13 mouse cellular contexts compared by ENCODE assay signal in the genomic region with DNA sequence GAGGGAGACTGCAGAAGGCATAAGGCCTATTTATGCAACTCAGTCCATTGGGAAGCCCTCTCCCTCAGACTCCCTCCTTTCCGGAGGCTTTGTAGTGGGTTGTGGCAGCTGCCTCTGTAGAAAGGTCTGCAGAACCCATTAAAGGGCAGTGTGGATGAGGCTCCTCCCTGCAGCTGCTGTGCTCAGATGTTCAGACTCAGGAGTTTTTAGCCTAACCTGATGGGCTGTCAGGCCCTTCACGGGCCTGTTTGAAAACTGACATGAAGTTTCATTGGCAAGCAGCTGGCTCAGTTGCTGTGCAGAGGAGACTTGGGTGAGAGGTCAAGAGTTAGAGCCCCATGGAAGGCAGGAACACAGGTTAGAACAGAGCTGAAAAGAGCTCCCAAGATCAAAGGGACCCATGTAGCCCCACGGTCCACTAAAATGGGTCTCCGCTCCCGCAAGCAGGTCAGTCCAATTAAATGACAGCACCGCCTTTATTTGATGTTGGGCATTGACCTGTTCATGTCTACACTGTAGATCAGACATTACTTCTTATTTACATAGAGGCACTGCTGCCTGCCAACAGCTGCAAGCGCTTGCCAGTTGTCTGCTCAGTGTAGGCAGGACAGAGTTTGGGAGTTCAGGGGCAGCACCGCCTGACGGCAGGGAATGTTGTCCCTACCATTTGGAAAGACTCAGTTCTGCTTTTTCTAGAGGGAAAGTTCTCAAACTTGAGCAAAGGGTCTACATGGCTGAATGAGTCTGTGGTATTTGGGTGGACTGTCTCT. TPM values are rescaled to one million over a fixed set of nuclear protein-coding genes. Genes with fewer than 3 reads are reported as not detected.
DNase-seq lines count a peak whose midpoint lies in the region; ATAC-seq and TF ChIP-seq lines count a peak whose summit lies in the region.
"Had no signal": no experiment of that assay in that cellular context is flagged by ENCODE, and none has a peak within 500 bp of the region (broad histone marks: within the 10 kb centered on the region; RNA-seq: fewer than 3 reads in every experiment).

No protein-coding gene starts in this region.

- H3K27ac ChIP-seq in kidney, embryonic 14.5 days (ENCODE audit: low read depth, low read length): no peak overlapping the region
- 0 out of 2 replicates have a peak overlapping the region, but pooled peaks have one; percentile 60 for H3K27ac ChIP-seq in embryonic facial prominence, embryonic 12.5 days
- H3K27ac ChIP-seq in neural tube, embryonic 11.5 days (ENCODE audit: low read depth, low read length): no peak overlapping the region
- H3K27ac ChIP-seq in forebrain, embryonic 13.5 days: no peak overlapping the region
- H3K27ac ChIP-seq: layer of hippocampus, adult 2 months had no signal

- H3K36me3 ChIP-seq in kidney, embryonic 14.5 days (ENCODE audit: control insufficient read depth, insufficient read depth, low read length): no peaks in the 10 kb centered on the region
- no peaks in the 10 kb centered on the region for H3K36me3 ChIP-seq in embryonic facial prominence, embryonic 12.5 days
- no peaks in the 10 kb centered on the region for H3K36me3 ChIP-seq in neural tube, embryonic 11.5 days (ENCODE audit: control insufficient read depth, insufficient read depth, low read length)
- no peaks in the 10 kb centered on the region for H3K36me3 ChIP-seq in forebrain, embryonic 13.5 days (ENCODE audit: poor library complexity, severe bottlenecking)
- H3K36me3 ChIP-seq: heart, embryonic 12.5 days had no signal

- no peaks in the 10 kb centered on the region for H3K9me3 ChIP-seq in kidney, embryonic 14.5 days (ENCODE audit: control insufficient read depth, low read length)
- no peaks in the 10 kb centered on the region for H3K9me3 ChIP-seq in embryonic facial prominence, embryonic 12.5 days
- no peaks in the 10 kb centered on the region for H3K9me3 ChIP-seq in neural tube, embryonic 11.5 days (ENCODE audit: control insufficient read depth, low read length)
- no peaks in the 10 kb centered on the region for H3K9me3 ChIP-seq in forebrain, embryonic 13.5 days (replicated peaks)
- H3K9me3 ChIP-seq: heart, embryonic 12.5 days had no signal

- 32% methylated on average over 9 of the region's 9 CpGs for WGBS in kidney, embryonic 14.5 days
- WGBS in embryonic facial prominence, embryonic 12.5 days: 60% methylated on average over 9 of the region's 9 CpGs
- 66% methylated on average over 9 of the region's 9 CpGs for WGBS in neural tube, embryonic 11.5 days
- WGBS in forebrain, embryonic 13.5 days: 84% methylated on average over 9 of the region's 9 CpGs

- DNase-seq in kidney, postnatal 25 days: no peak
- peak; percentile 30 for DNase-seq in brain, embryonic 14.5 days (ENCODE audit: low read depth)
- DNase-seq in neural tube, embryonic 11.5 days (ENCODE audit: low spot score): peak; percentile 19
- DNase-seq in spleen, adult 12 weeks (ENCODE audit: low spot score): no peak
- DNase-seq: adrenal gland, postnatal 14 days; cerebellum, adult 11-12 months; midbrain, embryonic 14.5 days had no signal

- no peak overlapping the region for H3K9ac ChIP-seq in kidney, embryonic 14.5 days (ENCODE audit: low read depth, low read length)
- no peak overlapping the region for H3K9ac ChIP-seq in embryonic facial prominence, embryonic 12.5 days
- no peak overlapping the region for H3K9ac ChIP-seq in neural tube, embryonic 11.5 days (ENCODE audit: low read length)
- H3K9ac ChIP-seq in forebrain, embryonic 13.5 days: no peak overlapping the region
- H3K9ac ChIP-seq: heart, embryonic 12.5 days had no signal

- H3K27me3 ChIP-seq in kidney, embryonic 14.5 days (ENCODE audit: control insufficient read depth, insufficient read depth, low read length): no peaks in the 10 kb centered on the region
- H3K27me3 ChIP-seq in embryonic facial prominence, embryonic 12.5 days: no peaks in the 10 kb centered on the region
- no peaks in the 10 kb centered on the region for H3K27me3 ChIP-seq in neural tube, embryonic 11.5 days (ENCODE audit: control insufficient read depth, insufficient read depth, low read length)
- H3K27me3 ChIP-seq in forebrain, embryonic 13.5 days: no peaks in the 10 kb centered on the region
- H3K27me3 ChIP-seq: heart, embryonic 12.5 days had no signal

- no peak for TF ChIP-seq POLR2A in brain, embryonic 14.5 days (IDR thresholded peaks at IDR 0.05; ENCODE audit: borderline replicate concordance, extremely low read depth, insufficient read depth, insufficient read length, poor library complexity, severe bottlenecking)

- ATAC-seq in kidney, embryonic 14.5 days (ENCODE audit: low FRiP score, low TSS enrichment): peak; percentile 71
- ATAC-seq in embryonic facial prominence, embryonic 12.5 days (ENCODE audit: insufficient number of reproducible peaks, insufficient read depth, low FRiP score, low TSS enrichment): peak; percentile 38; the same call in 1 of the 2 replicates
- no peak for ATAC-seq in neural tube, embryonic 11.5 days (ENCODE audit: insufficient read depth, low FRiP score, low TSS enrichment)
- ATAC-seq in forebrain, embryonic 13.5 days: no peak

- no peak for TF ChIP-seq CTCF in brain, embryonic 14.5 days (IDR thresholded peaks at IDR 0.05; ENCODE audit: borderline replicate concordance, extremely low read depth, insufficient read depth, insufficient read length)

- no peak overlapping the region for H3K4me3 ChIP-seq in kidney, embryonic 14.5 days (ENCODE audit: low read length)
- H3K4me3 ChIP-seq in embryonic facial prominence, embryonic 12.5 days: no peak overlapping the region
- H3K4me3 ChIP-seq in neural tube, embryonic 11.5 days (ENCODE audit: low read depth, low read length): no peak overlapping the region
- no peak overlapping the region for H3K4me3 ChIP-seq in forebrain, embryonic 13.5 days
- H3K4me3 ChIP-seq: heart, embryonic 12.5 days; layer of hippocampus, adult 2 months had no signal

- peaks cover 3% of the 10 kb centered on the region; the same call in 1 of the 2 replicates for H3K4me1 ChIP-seq in kidney, embryonic 14.5 days (ENCODE audit: control insufficient read depth, insufficient read depth, low read length)
- H3K4me1 ChIP-seq in embryonic facial prominence, embryonic 12.5 days: peaks cover 7% of the 10 kb centered on the region; the same call in 1 of the 2 replicates
- no peaks in the 10 kb centered on the region for H3K4me1 ChIP-seq in neural tube, embryonic 11.5 days (ENCODE audit: control insufficient read depth, insufficient read depth, low read length)
- no peaks in the 10 kb centered on the region for H3K4me1 ChIP-seq in forebrain, embryonic 13.5 days

- no peak overlapping the region for H3K4me2 ChIP-seq in kidney, embryonic 14.5 days (replicated peaks; ENCODE audit: low read depth, low read length)
- no peak overlapping the region for H3K4me2 ChIP-seq in embryonic facial prominence, embryonic 12.5 days (replicated peaks)
- no peak overlapping the region for H3K4me2 ChIP-seq in neural tube, embryonic 11.5 days (ENCODE audit: low read depth)
- no peak overlapping the region for H3K4me2 ChIP-seq in forebrain, embryonic 13.5 days
- H3K4me2 ChIP-seq: heart, embryonic 12.5 days; liver, embryonic 11.5 days had no signal

RNA-seq across cellular contexts. Expression of gene Usp46, which starts 53.8 kb away (rescaled TPM):
- 27.6 and 34.5 TPM in 2 replicates for polyA plus RNA-seq in kidney, embryonic 14.5 days (2014; fragmentation: Nextera tagmentation; extraction: Ambion mirVana)
- 17.2 and 24.4 TPM in 2 replicates for polyA plus RNA-seq in brain, embryonic 14.5 days (2012; rRNA removed)
- 44.0 and 45.9 TPM in 2 replicates for polyA plus RNA-seq in embryonic facial prominence, embryonic 12.5 days (2016; fragmentation: Nextera tagmentation; extraction: Ambion mirVana)
- 33.0 and 35.4 TPM in 2 replicates for polyA plus RNA-seq in neural tube, embryonic 11.5 days (2014; fragmentation: Nextera tagmentation; extraction: Ambion mirVana)
- 24.8 and 25.9 TPM in 2 replicates for polyA plus RNA-seq in forebrain, embryonic 13.5 days (2015; fragmentation: Nextera tagmentation; extraction: Ambion mirVana)

Comparison
In these comparisons a context has a peak if more than half of its experiments do, and no peak if none do; other contexts are left out.
1. ATAC-seq: peak in kidney, embryonic 14.5 days (single experiment) and embryonic facial prominence, embryonic 12.5 days (single experiment); none in neural tube, embryonic 11.5 days (single experiment) and forebrain, embryonic 13.5 days (single experiment).
2. DNase-seq: peak in brain, embryonic 14.5 days (single experiment) and neural tube, embryonic 11.5 days (single experiment); none in kidney, postnatal 25 days (0 of 2) and spleen, adult 12 weeks (single experiment).